Mouse (Mus musculus) heart, adult 2 months (tissue): ENCODE data around the gene Ttc26. TPM values are rescaled to one million over a fixed set of nuclear protein-coding genes. Genes with fewer than 3 reads are reported as not detected.
A peak's percentile ranks its signal among the peaks of the same experiment; 100 is the strongest.
"Not testable (repeated sequence)": the region's sequence is repeated elsewhere in the genome, so short reads cannot be mapped to it uniquely, and the experiment has no call there.

Source experiments
- DNase-seq, 2 experiments: peaks; one replicate each; pipeline ENCODE4 v3.0.0; 2021
- H3K27ac ChIP-seq: fragments of 200-600 bp; 2 replicates; pipeline ENCODE4 v1.8.1; 2022
- H3K27me3 ChIP-seq: fragments of 200-500 bp; 2 replicates; pipeline ENCODE4 v1.6.1; 2012; ENCODE audit warnings: mild to moderate bottlenecking, low read length, inconsistent platforms, mixed read lengths; ENCODE audit not compliant: control insufficient read depth, insufficient read depth
- H3K36me3 ChIP-seq: fragments of 200-500 bp; 2 replicates; pipeline ENCODE4 v1.6.1; 2012; ENCODE audit warnings: low read length, inconsistent platforms; ENCODE audit not compliant: control insufficient read depth, insufficient read depth
- H3K4me1 ChIP-seq: fragments of 200-500 bp; 2 replicates; pipeline ENCODE4 v1.6.1; 2011; ENCODE audit warnings: low read length; ENCODE audit not compliant: control insufficient read depth, insufficient read depth
- H3K4me3 ChIP-seq: fragments of 200-600 bp; 2 replicates; pipeline ENCODE4 v1.8.1; 2022
- H3K79me2 ChIP-seq: fragments of 200-500 bp; replicated peaks from 2 replicates; pipeline ENCODE4 v1.6.1; 2012; ENCODE audit warnings: mild to moderate bottlenecking, inconsistent platforms, low read length, moderate library complexity, mixed read lengths; ENCODE audit not compliant: control insufficient read depth, insufficient read depth
- H3K9ac ChIP-seq: fragments of 200-500 bp; 2 replicates; pipeline ENCODE4 v1.6.1; 2012; ENCODE audit warnings: low read depth, mild to moderate bottlenecking, control low read depth, inconsistent platforms, low read length, mixed read lengths
- CTCF ChIP-seq: fragments of 200-600 bp; IDR thresholded peaks from 2 replicates; pipeline ENCODE4 v1.8.1; 2022; ENCODE audit warnings: antibody characterized with exemption, mild to moderate bottlenecking, moderate library complexity
- EP300 ChIP-seq: fragments of 200-500 bp; IDR thresholded peaks from 2 replicates; pipeline ENCODE4 v1.6.1; 2011; ENCODE audit warnings: low read depth, low read length, control low read depth; ENCODE audit not compliant: insufficient read depth
- POLR2A ChIP-seq: fragments of 200-500 bp; IDR thresholded peaks from 2 replicates; pipeline ENCODE4 v1.6.1; 2011; ENCODE audit warnings: mild to moderate bottlenecking, low read depth, low read length, control low read depth; ENCODE audit not compliant: insufficient read depth
- WGBS: fragments of 180-500 bp; shearing (Covaris S2); methylation state at CpG from one replicate; pipeline ENCODE4 v1.1.7; 2018; 5-methylcytosine and 5-hydroxymethylcytosine counted together
- intact Hi-C: fragments of 180-260 bp; cut with DNase I; formaldehyde crosslinking; loops from one replicate; pipeline ENCODE4 v1.15.1; 2025
- polyA plus RNA-seq: library from polyadenylated mRNA; depleted of rRNA; stranded (reverse); fragments of >200 nt; gene quantifications from 2 replicates; pipeline ENCODE4 v1.2.3, GENCODE M21; 2012
- total RNA-seq, 2 experiments: library from RNA; stranded (reverse); gene quantifications; 2 replicates each; pipeline ENCODE4 v1.2.3; 2021

Ttc26 gene
- total and polyA plus RNA-seq, 3 experiments, result 0.66 to 1.9 (median 1.7) TPM

DNA sequence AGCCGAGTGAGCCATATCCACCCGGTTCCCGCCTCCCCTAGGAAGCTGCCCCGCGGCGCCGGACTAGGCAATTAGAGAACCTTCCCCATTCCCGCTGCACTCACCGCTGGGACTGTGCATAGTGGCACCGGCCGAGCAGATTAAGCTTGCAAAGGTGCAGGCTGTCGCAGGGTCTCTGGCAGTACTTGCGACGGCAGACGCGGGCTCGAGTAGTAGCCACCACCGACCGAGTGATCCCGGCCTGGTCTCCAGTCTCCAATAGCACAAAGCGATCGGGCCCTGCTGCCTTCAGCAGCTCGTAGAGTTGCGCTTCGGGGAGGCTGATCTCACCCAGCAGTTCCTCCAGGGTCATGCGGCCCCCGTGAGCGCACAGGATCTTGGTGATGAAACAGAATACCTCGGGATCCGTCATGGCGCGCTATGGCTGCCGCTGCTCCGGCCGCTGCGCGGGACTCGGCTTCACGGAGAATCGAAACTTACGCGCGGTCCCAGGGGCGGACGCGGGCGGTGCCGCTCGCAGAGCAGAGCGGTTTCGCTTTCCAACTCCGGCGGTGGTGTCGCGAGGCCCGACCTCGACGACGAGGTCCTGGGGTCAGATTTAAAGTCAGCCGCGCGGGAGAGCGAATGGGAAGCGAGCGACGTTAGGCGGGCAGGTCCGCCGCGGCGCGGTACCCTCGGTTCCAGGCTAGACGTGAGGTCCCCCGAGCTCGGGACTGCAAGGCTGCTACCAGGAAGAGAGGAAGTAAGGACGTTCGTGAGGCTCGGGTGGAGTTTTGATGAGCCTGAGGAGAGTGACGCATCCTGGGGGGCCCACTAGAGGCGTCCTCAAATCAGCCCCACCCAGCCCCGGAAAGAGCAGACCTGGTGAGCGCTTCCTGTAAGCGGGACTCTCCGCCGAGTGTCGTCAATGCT lies 27.2 kb upstream of the Ttc26 start, which contains the start of gene Zc3hav1:
Zc3hav1 (minus strand) TSS at position 793 of the 912 bp plus-strand sequence.
- no peaks in the 10 kb centered on the region for H3K27me3 ChIP-seq
- intact Hi-C loops, result loop anchor here (1.0 to 10.0 kb wide), 3 partner anchors 27 to 181 kb away; partner anchors contain the start of genes Fmc1, Ttc26 and Ubn2
- H3K4me3 ChIP-seq, result peak within 1 kb of the TSS; percentile 52
- H3K79me2 ChIP-seq, result 0 out of 2 replicates have a peak, but pooled peaks cover 3% of the 10 kb centered on the region
- 0 out of 2 replicates have a peak, but pooled peaks cover 2% of the 10 kb centered on the region for H3K36me3 ChIP-seq
- peak within 1 kb of the TSS; percentile 88 for H3K9ac ChIP-seq
- H3K27ac ChIP-seq, result peak within 1 kb of the TSS; percentile 97
- H3K4me1 ChIP-seq, result peaks cover 6% of the 10 kb centered on the region
- TF ChIP-seq POLR2A (peak; percentile 85), EP300 (no peak)
- peak; percentile 89 to 91 for DNase-seq
- under 1% methylated on average over 87 of the region's 87 CpGs for WGBS

DNA sequence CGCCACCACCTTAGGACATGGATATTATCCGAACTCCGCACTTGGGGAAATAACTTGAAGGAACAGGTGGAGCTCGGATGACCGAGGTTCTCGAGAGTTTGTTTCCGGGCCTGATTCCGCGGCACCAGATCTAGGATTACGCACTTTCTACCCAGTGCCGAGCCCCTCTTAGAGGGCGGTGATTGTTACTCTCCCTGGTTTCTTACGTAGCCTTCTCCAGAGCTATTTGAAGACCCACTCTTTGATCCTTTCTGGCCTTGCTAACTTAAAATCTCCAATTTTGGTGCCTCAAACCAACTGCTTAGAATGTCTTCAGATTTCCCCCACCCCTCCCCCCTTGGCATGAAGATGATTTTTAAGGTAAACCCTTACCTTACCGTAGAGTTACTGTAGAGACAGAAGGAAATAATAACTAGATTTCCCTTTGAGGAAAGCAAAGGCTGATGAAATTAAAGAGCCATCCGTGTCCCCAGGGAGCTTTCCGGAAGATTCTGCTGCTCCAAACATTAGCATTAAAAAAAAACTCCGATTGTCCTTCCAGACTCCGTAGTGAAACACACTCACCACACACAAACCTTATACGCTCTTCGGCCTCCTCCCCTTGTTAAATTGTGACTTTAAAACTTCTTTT lies 26.4 kb upstream of the Ttc26 start:
- Histone ChIP-seq H3K4me1 (peaks cover 6% of the 10 kb centered on the region), H3K36me3 (0 out of 2 replicates have a peak, but pooled peaks cover 2% of the 10 kb centered on the region), H3K9ac (peak overlapping the region; percentile 88), H3K79me2 (0 out of 2 replicates have a peak, but pooled peaks cover 1% of the 10 kb centered on the region), H3K27ac (peak overlapping the region; percentile 97), H3K27me3 (no peaks in the 10 kb centered on the region), H3K4me3 (peak overlapping the region; percentile 52)
- intact Hi-C loops, result loop anchor here (1.0 to 10.0 kb wide), 3 partner anchors 26 to 180 kb away; partner anchors contain the start of genes Fmc1, Ttc26 and Ubn2
- no peak for DNase-seq
- no peak for TF ChIP-seq EP300
- TF ChIP-seq POLR2A, result no peak
- TF ChIP-seq CTCF, result no peak
- 7% methylated on average over 20 of the region's 20 CpGs for WGBS

DNA sequence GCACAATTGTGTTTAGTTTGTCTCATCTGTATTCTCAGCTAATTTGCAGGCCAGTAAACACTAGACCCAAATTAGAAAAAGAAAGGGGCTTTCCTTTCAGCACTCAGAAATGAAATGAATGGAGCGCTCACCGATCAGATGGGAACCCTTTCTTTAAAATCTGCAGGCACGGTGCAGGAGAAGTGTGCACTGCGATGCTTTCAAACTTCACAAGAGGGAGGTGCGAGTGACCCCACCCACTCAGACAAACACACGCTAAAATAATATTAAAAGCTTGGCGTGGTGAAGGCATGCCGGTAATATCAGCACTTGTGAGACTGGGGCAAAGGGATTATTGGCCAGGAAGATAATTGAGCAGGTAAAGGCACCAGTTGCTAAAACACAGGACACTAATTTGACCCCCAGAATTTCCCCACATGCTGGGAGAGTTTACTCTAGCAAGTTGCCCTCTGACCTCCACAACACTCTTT lies 25.9 kb upstream of the Ttc26 start:
- H3K27me3 ChIP-seq, result no peaks in the 10 kb centered on the region
- peak in 1 of 2 experiments; percentile 20 for DNase-seq

DNA sequence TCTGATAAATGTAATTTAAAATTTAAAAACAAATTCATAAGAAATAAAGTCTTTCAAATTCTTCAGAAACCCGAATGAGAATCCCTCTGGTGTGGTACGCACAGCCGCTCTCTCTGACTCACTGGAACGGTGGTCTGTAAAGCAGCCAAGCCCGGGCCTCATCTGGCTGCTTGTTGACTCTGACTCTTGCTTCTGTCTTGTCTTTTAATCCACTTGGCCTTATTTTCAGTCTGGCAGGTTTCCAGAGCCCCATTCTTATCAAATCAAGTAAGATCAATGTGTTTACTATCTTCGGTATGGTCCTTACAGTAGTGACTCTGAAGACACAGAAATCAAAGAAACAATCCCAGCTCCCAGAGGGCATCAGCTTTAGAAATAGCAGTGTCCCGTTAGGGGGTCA lies 25.4 kb upstream of the Ttc26 start:
- H3K4me3 ChIP-seq, result no peak overlapping the region
- intact Hi-C loops, result loop anchor here (10.0 kb wide), 1 partner anchor 179 kb away; the partner anchor contains the start of gene Fmc1
- no peak for TF ChIP-seq EP300
- no peak for TF ChIP-seq POLR2A
- no peak for TF ChIP-seq CTCF
- DNase-seq, result no peak
- peaks cover 3% of the 10 kb centered on the region for H3K4me1 ChIP-seq
- no peak overlapping the region for H3K27ac ChIP-seq
- no peaks in the 10 kb centered on the region for H3K27me3 ChIP-seq
- H3K36me3 ChIP-seq, result 0 out of 2 replicates have a peak, but pooled peaks cover 2% of the 10 kb centered on the region
- 61% methylated on average over 7 of the region's 7 CpGs for WGBS
- no peak overlapping the region for H3K9ac ChIP-seq
- H3K79me2 ChIP-seq, result 0 out of 2 replicates have a peak, but pooled peaks cover 1% of the 10 kb centered on the region

More for the DNA sequence above, 25.9 kb upstream of the Ttc26 start:
- H3K4me1 ChIP-seq, result peaks cover 6% of the 10 kb centered on the region
- intact Hi-C loops, result loop anchor here (10.0 kb wide), 1 partner anchor 179 kb away; the partner anchor contains the start of gene Fmc1
- H3K9ac ChIP-seq, result peak overlapping the region; percentile 29; the same call in 1 of the 2 replicates
- 20% methylated on average over 8 of the region's 8 CpGs for WGBS
- peak overlapping the region; percentile 97 for H3K27ac ChIP-seq
- TF ChIP-seq EP300, result no peak
- no peak for TF ChIP-seq POLR2A
- no peak for TF ChIP-seq CTCF
- H3K36me3 ChIP-seq, result 0 out of 2 replicates have a peak, but pooled peaks cover 2% of the 10 kb centered on the region
- peak overlapping the region; percentile 52 for H3K4me3 ChIP-seq
- 0 out of 2 replicates have a peak, but pooled peaks cover 1% of the 10 kb centered on the region for H3K79me2 ChIP-seq

DNA sequence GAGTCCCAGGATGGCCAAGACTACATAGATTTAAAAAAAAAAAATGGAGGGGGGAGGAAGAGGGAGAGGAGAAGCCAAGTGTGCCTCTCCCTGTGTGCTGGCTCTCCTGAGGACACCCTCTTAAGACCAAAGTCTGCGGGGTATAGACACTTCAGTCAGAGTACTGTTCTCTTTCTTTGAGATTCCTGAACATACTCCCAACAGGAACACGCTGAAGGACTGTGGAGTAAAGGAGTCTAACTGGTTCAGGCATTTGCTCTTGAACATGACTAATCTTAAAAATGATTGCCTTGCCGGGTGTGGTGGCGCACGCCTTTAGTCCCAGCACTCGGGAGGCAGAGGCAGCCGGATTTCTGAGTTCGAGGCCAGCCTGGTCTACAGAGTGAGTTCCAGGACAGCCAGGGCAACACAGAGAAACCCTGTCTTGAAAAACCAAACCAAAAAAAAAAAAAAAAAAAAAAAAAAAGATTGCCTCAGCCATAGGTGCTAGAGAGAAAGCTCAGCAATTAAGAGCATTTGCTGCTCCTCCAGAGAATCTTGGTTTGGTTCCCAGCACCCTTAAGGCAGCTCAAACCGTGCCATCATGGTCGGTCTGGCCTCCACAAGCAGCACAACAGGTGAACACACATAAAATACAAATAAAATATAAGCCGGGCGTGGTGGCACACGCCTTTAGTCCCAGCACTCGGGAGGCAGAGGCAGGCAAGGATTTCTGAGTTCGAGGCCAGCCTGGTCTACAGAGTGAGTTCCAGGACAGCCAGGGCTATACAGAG lies 24.4 kb upstream of the Ttc26 start:
- H3K9ac ChIP-seq, H3K27ac ChIP-seq, DNase-seq, H3K36me3 ChIP-seq, H3K79me2 ChIP-seq, H3K27me3 ChIP-seq, H3K4me3 ChIP-seq, H3K4me1 ChIP-seq: not testable (repeated sequence)
- intact Hi-C loops, result loop anchor here (10.0 kb wide), 1 partner anchor 178 kb away; the partner anchor contains the start of gene Fmc1
- 90% methylated on average over 15 of the region's 15 CpGs for WGBS
